Mouse (Mus musculus) cerebellum, adult 8-10 months (tissue): ENCODE measurements around the gene Lekr1.
A peak's percentile ranks its signal among the peaks of the same experiment; 100 is the strongest.
"Not testable (repeated sequence)": the region's sequence is repeated elsewhere in the genome, so short reads cannot be mapped to it uniquely, and the experiment has no call there.

Experiments used
- DNase-seq: peaks from one replicate; pipeline ENCODE4 v3.0.0; 2022

Lekr1 gene

GRCm38 (mm10) chr3:65769666-65770065 lies 103.6 kb downstream of the Lekr1 start:
- not testable (repeated sequence) for DNase-seq

DNA sequence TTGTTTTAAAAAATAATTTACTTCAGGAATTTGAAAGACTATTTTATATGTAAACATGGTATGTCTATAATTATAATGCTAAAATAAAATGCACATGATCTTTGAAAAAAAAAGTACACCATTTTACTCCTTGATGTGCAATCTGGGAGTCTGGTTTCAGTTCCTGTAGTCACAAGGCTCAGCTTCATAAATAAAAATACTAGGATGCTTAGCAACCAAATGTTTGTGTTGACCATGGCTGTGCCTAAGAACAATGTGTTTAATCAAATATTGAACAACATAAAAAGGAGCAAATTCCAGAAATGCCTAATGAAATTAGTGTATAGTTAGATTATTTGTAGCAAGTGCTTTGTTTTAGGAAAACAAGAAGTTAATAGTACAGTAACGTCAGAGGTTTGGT lies 107.9 kb downstream of the Lekr1 start:
- no peak for DNase-seq

GRCm38 (mm10) chr3:65775096-65775495 lies 109.1 kb downstream of the Lekr1 start:
- no peak for DNase-seq

- DNase-seq, result no peak
These were observed 116.2 kb downstream of the Lekr1 start for GRCm38 (mm10) chr3:65782246-65782645.

GRCm38 (mm10) chr3:65790076-65790685 lies 124.2 kb downstream of the Lekr1 start:
- no peak for DNase-seq

GRCm38 (mm10) chr3:65793561-65793960 lies 127.5 kb downstream of the Lekr1 start:
- DNase-seq, result no peak

- DNase-seq, result no peak
These were observed 128.7 kb downstream of the Lekr1 start for GRCm38 (mm10) chr3:65794711-65795110.

DNA sequence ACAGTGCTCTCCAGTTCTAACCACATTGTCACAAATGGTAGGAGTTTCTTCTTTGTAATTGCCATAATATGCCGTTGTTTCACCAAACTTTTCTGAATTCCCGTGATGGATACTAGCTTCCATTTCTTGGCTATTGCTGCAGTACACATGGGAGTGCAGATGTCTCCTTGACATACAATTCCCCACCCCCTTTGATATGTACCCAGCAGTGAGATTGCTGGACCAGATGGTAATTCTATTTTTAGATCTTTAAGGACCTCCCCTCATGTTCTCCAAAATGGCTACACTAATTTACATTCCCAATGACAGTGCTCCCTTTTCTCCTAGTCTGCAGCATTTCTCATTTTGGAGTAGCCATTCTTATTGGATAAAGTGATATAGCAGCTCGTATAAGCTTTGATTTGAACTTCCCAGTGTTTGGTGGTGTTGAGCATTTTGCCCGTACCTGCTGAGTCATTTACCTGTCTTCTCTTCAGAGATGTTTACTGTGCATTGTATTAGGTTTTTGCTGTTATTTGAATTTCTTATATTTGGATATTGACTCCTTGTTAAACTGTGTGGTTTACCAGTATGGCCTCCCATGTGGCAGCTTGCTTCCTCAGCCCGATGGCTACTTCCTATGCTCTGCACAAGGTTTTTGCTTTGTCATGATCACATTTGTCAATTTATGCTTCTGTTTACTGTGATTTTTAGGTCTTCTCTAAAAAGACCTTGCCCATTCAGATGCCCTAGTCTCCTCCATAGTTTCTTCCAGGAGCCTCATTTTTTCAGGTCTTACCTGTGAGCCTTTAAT lies 131.5 kb downstream of the Lekr1 start:
- no peak for DNase-seq

DNA sequence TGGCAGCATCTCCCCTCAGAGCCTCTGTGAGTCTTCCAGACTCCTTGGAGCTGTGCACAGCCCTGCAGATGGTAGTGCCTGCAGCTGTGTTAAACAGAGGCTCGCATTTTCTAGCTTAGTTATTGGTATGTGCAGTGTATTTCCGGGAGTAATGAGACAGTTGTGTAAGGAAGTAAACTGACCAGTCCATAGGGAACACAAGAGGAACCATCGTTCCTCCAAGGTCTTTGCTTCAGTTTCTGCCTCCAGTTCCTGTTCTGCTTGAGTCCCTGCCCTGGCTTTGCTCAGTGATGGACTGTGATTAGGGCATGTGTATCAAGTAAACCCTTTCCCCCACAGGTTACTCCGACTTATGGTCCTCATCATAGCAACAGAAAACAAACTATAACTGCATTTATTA lies 134.9 kb downstream of the Lekr1 start:
- no peak for DNase-seq

GRCm38 (mm10) chr3:65802185-65802584 lies 136.2 kb downstream of the Lekr1 start:
- no peak for DNase-seq

DNA sequence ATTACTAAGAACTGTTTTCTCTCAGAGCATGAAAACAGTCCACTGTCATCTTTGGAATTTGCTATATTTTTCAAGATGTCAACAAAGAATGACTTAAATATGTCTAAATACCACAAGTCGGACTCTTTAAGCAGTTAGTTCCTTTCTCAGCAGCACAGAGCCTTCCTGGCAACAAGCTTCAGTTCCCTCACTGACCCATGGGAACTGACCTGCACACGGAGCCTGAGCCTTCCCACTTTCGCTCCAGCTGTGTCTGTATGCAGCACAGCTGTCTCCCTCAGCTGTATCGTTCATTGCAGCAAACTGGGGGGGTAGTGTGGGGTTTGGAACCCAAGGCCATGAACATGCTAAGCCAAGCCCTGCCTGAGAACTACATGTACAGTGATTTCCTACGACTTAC lies 136.8 kb downstream of the Lekr1 start:
- DNase-seq, result no peak

DNA sequence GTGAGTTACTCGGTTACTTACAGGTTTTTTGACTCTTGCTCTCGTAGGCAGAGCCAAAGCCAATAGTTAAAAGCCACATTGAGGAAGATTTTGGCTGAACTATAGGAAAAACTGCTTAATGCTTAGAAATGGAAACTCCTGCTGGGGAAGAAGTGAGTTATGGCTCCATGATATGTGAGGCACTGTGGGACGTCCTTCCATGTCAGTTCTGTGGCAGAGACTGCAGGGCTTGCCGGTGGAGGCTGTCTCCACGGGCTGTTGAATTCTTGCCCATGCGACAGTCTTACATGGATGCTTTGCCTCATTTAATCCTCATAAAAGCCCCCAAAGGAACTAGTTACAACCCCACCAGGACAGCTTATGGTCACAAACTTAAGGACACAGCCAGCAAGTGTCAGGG lies 148.9 kb downstream of the Lekr1 start:
- no peak for DNase-seq

GRCm38 (mm10) chr3:65816012-65816411 lies 150.0 kb downstream of the Lekr1 start:
- DNase-seq, result no peak

DNA sequence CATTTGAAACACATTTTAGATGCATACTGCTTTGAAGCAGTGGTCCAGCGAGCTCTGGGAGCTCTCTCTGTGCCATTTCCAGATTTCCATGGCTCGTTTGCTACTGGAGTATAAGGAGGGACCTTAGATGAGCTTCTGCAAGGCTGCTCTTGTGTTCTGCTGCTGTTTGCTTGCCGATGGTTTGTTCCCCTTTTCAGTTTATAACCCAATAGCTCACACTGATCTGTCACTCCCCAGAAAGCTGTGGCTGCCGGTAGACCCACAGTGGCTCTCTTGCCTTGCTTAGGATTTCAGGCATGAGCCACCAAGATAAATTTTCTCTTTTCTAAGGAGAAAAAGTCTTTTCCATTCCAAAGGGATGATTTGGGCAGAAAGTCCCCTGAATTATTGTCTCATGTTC lies 152.6 kb downstream of the Lekr1 start:
- DNase-seq, result no peak

DNA sequence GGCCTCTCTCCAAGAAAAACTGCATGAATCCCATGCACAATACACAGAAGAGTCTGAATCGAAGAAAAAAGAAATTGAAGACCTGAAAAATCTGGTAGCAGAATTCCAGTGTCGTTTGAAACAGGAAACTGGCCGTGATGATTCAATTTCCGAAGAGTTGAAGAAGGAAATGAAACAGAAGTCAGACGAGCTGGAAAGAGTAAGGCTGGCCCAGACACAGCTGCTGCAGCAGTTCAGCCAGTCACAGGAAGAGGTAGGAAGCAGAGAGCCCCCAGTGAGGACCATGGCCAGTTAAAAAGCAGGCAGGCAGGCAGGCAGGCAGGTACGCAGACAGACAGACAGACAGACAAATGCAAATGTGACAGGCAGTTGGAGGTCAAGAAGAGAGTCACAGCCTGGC lies 153.8 kb downstream of the Lekr1 start:
- DNase-seq, result no peak

DNA sequence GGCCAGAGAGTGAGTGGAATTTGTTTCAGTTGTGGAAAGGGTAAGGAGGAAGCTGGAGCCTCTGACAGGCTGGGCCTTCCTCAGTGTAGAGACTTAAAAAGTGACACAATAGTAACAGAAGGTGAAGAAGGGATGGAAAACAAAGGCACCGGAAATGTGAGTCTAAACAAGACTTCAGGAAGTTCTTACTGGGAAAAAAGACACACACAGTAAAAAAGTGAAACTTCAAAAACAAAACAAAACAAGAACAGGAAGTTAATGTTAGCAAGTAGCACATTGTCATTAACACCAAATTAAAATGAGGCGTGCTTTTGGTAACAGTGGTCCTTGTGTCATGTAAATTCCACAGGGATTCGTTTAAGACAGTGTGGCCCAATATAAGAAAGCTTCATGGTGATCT lies 158.9 kb downstream of the Lekr1 start:
- DNase-seq, result no peak

DNA sequence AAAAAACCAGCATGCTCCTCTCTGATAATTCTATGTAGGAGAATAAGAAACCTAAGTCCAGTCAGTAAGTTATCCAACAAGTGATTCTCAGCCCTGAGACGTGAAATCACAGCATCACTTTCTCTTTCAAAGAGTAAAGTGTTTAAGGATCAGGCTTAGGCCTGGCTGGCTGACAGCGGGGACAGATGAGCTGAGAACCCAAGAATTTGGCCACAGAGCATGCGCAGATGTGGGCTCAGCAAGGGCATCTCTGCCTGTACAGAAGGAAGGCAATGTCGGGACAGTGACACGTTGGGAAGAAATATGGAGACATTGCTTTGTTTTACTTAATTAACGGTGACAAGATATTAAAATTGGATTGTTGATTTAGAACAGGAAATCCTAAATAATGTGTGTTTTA lies 160.7 kb downstream of the Lekr1 start:
- DNase-seq, result no peak

GRCm38 (mm10) chr3:65827400-65827799 lies 161.4 kb downstream of the Lekr1 start:
- no peak for DNase-seq

DNA sequence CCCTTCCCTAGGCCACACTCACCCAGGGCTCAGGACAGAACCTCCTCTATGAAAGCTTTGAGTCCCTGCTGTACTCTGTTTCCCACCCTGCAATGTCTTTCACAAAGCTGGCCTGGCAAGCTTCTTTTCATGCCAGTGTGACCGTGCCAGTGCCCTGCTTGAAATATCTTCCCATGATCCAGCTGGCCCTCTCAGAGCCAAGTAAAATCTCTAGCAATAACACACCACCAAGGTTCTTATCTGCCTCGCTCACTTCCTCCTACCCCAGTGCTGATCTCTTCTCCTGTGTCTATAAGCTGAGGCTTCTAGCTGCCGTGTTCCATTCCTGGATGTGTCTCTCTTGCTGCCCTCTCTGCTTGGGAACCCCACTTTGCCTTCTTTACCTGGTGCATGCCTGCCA lies 162.0 kb downstream of the Lekr1 start:
- no peak for DNase-seq

GRCm38 (mm10) chr3:65829230-65829629 lies 163.2 kb downstream of the Lekr1 start:
- peak; percentile 58 for DNase-seq

DNA sequence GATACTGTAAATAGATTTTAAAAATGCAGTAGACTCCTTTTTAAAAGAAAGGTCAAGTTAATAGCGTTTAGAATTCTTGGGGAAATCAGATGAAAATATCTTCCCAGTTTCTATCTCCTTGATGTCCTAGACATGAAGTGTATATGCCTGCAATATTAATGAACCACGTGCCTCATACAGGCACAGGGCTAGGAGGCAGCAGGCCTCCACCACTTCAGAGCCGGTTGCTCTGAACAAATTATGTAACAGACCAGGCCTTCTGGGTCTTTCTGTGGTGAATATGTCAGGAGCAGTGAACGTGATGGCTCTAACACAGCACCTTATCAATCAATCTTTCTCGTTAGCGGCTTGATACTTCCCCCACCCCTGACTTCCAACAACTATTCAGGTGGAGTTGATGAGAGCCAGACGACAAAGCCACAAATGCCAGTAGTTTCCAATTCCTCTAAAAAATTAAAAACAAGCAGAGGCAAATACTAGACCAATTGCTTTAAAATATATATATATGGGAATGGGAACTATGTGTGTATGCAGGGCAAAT lies 164.0 kb downstream of the Lekr1 start:
- DNase-seq, result no peak

DNA sequence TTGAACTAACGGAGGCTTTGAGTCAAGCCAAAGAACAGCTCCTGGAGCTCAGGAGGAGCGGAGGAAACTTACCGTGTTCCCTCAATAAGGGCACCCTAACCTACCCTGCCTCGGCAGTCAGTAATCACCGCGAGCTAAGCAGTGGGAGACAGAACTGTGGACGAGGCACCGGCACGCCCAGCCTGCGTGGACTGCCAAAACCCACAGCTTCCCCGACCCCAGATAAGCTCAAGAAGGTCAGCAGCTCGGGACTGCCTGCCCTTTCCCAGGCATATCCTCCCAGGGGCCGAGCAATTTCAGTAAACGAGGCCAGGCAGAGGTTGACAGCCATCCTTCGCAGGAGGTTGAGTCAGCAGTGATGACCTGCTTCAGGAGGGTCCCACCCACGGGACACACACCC lies 164.8 kb downstream of the Lekr1 start:
- no peak for DNase-seq

GRCm38 (mm10) chr3:65832398-65832797 lies 166.4 kb downstream of the Lekr1 start:
- DNase-seq, result no peak

DNA sequence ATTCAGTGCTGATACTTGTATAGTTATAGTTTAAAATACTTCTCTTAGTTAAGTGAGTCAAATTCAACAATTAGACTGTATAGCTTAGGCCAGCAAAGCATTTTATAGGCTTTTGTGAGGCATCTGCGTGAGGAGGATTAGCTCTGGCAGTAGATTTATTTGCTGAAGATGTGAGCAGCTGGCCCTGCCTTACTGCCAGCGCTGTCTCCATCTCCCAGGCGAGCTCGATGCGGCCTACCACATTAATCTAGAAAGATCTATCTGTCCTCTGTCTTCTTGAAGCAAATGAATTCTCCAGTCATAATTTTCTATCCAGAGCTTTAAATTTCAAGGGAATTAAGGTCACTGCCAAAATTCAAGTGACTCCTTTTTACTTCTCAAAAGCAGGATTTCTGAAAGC lies 170.4 kb downstream of the Lekr1 start:
- DNase-seq, result no peak

GRCm38 (mm10) chr3:65839664-65840063 lies 173.6 kb downstream of the Lekr1 start:
- DNase-seq, result no peak
